Mouse (Mus musculus) frontal cortex, postnatal 10 days (tissue): Measurements from ENCODE around the gene Ptges2.

ENCODE experiments used
- DNase-seq, 2 experiments: peaks; one replicate each; pipeline ENCODE4 v3.0.0; 2022; ENCODE audit warnings: low spot score in 2 of 2, mixed read lengths in 1 of 2

Gene Ptges2

DNA sequence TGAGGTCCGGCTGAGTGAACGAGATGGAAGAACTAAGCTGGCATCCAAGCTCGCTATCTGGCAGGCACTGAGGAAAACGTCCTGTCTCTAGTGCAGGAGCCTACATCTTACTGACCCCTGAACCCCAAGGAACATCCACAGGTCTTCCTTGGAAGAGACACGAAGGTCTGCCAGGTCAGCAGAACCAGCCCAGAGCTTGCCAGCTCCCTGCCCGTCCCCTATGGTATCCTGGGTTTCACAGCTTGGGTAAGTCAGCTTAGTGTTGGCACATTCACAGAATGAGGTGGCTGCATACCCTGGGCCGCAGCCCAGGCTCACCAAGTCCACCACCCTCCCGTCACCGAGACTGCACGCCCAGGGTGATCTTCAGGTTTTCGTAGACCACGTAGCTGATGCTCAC is 20.1 kb downstream of the Ptges2 start:
- no peak for DNase-seq

- DNase-seq: no peak
Observed at GRCm38 (mm10) chr2:32416556-32416955, 20.9 kb downstream of the Ptges2 start.

GRCm38 (mm10) chr2:32417486-32417885 is 21.8 kb downstream of the Ptges2 start:
- DNase-seq: no peak

DNA sequence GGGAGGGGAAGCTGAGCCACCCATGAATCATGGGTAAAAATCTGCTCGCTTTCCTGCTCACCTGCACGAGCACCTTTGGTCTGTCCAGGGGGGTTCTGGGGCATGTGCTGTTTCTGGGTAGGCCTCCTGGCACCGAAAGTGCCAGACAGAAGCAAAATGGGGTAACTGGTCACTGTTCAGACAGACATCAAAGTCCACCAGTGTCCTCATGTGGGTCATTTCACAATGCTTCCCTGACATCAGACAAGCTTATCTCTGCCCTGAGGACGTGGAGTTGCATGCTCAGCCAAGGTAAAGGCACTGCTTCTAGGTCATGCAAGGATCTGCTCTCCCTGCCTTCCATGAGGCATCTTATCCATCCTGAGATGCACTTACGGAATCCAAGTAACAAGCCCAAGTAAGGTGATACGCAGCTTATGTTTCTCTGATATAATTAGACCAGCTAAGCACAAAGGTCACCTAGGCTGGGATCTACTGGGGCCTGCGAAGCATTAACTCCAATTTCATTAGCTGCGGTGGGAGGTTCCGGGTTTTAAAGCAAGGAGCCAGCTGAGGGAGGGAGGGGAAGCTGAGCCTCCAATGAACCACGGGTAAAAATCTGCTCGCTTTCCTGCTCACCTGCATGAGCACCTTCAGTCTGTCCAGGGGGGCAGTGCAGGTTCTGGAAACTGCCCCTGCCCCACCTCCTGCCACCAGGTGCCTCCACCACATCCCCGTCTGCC is 22.9 kb downstream of the Ptges2 start:
- no peak for DNase-seq

DNA sequence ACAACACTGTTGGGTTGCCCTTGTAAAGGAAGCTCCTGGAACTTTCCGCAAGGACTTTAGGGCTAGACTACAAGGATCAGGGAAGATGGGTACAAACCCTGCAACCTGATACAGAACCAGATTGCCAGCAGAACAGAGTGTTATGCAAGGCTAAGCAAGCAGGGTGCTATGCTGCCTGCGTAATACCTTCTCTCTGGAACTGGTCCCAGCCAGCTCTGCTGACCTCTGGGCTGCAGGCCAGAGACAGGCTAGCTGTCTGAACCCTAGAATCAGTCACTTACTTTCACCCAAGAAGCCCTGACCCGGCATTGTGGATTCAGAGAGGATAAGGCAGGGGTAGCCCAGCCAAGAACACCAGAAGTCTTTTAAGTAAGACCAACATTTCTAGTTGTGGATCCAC is 23.7 kb downstream of the Ptges2 start:
- DNase-seq: no peak

DNA sequence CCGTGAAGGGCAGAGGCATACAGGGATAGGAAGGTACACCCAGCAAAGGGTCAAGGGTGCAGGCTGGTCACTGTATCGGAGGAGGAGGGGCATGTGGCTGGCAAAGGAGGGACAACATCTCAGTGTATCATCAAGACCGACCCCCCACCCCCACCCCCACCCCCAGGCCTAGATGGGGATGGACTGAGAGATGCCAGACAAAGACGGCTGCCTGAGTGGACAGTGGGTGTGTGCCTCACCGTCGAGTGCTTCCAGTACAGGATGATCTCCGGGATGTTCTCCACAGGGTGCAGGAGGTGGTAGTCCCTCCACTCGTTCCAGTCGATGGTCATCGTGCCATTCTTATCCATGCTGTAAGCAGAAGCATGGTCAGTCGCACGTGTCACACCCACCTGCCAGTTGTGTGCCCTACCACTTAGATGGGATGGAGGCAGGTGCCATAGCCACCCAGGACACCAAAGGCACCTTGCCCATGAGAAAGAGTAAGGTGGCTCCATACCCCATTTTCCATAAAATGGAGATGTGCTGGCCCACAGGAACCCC is 24.4 kb downstream of the Ptges2 start:
- no peak for DNase-seq

DNA sequence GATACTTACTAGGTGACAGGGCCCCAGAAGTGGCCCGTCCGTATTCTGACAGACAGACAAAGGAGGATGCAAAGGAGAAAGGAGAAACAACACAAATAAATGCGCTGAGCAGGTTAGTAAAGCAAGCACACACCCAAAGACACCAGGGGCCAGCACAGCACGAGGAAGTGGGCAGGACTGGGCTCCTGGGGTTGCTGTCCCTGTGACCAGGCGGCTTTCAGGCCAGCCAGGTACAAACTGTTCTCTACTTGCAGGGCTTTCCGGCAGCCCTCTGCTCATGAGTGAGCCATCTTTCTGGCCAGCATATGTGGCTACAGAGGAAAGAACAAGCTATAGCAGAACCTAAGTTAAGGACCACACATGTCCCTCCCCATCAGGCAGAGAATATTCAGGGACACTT is 25.0 kb downstream of the Ptges2 start:
- DNase-seq: no peak

GRCm38 (mm10) chr2:32421851-32422251 is 26.2 kb downstream of the Ptges2 start:
- no peak for DNase-seq

GRCm38 (mm10) chr2:32423481-32424331 is 28.0 kb downstream of the Ptges2 start:
- peak in 1 of 2 experiments; percentile 40 for DNase-seq

DNA sequence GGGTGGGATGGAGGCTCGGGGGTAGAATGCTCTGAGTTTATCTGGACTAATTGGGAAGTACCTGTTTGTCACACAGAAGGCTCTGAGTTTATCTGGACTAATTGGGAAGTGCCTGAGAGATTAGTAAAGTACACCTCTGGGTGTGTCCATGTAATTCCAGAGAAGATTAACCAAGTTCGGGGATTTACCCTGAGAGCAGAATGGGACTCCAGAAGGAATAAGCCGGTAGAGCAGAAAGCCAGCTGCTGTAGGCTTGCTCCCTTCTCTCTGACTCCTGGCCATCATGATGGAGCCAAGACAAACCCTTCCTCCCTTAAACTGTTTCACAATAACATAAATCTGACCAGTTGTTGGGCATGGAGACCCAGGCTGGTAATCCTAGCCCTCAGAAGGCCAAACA is 29.1 kb downstream of the Ptges2 start:
- no peak for DNase-seq

DNA sequence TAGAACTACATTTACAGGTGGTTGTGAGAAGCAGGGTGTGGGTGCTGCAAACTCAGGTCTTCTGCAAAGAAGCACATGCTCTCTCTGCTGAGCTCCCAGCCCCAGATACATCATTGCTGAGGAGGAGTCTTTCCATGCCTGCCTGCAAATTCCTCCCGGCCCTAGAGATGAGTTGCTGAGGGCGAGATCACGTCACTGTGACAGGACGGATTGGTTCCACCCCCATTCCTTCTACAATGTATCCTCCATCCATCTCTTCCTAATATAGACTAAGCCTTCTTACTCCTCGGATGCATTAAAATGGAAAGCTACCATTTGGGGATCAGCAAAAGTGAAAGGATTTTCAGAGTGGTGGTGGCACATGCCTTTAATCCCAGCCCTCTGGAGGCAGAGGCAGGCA is 29.9 kb downstream of the Ptges2 start:
- no peak for DNase-seq

DNA sequence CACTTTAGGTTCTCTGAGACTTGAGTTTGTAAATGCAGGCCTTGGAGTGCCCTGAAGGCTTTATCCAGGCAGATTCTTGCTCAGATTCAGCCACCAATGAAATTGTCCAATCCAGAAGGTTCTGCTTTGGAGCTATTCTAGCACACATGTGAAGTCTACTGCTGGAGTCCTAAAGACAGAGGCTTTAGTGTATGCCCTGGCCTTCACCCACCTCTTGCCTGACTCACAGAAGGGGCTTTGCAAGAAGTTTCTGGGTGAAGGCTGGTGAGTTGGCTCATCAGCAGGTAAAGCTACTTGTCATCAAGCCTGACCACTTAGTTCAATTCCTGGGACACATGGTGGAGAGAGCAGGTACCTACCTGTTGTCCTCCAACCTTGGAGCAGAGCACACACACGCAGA is 30.4 kb downstream of the Ptges2 start:
- no peak for DNase-seq

- DNase-seq: no peak
Observed at GRCm38 (mm10) chr2:32427720-32428119, 32.0 kb downstream of the Ptges2 start.

- DNase-seq: peak; percentile 48 to 67
Observed at GRCm38 (mm10) chr2:32428262-32428722, 32.6 kb downstream of the Ptges2 start.

GRCm38 (mm10) chr2:32429215-32429891 is 33.7 kb downstream of the Ptges2 start:
- no peak for DNase-seq

DNA sequence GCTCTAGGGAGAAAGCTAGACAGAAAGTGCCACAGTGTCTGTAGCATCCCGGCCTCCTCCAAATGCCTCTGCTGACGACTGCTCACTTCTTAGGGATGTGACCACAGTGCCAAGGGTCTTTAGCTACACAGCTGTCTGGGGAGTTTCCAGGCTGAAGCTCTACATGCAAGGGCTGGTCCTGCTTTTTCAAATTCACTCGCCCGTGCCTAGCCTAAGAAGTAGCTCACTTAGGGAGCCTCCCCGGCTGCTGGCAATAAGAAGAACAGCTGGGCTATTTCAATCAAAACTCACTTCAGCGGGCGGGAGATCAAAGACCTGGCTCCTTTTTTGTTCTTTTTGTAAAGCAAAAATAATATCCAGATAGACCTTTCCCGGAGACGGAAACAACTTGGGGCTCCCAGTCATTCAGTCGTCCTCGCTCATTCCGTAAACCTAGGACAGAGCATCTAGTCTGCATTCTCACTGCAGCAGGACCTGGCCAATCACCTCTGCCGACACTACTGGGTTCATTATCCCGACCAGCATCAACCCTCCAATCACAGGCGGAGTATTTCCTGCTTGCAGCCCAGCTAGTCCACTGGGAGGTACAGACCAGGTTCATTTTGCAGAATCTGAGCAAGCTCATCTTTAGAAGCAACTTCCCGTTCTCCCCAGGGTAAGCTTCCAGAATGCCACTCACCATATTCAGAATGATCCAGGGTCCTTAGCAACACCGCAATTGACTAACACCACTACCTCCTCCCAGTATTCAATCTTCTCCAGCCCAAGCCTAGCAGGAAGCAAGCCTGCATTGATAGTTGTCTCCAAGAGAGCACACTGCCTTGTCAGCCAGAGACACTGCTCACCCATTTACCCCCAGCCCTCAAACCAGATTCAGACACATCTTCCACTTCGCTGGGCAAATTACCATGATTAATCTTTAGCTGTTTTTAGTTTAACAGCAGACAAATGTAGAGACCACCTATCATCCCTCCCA is 35.3 kb downstream of the Ptges2 start:
- DNase-seq: peak; percentile 86 to 87

DNA sequence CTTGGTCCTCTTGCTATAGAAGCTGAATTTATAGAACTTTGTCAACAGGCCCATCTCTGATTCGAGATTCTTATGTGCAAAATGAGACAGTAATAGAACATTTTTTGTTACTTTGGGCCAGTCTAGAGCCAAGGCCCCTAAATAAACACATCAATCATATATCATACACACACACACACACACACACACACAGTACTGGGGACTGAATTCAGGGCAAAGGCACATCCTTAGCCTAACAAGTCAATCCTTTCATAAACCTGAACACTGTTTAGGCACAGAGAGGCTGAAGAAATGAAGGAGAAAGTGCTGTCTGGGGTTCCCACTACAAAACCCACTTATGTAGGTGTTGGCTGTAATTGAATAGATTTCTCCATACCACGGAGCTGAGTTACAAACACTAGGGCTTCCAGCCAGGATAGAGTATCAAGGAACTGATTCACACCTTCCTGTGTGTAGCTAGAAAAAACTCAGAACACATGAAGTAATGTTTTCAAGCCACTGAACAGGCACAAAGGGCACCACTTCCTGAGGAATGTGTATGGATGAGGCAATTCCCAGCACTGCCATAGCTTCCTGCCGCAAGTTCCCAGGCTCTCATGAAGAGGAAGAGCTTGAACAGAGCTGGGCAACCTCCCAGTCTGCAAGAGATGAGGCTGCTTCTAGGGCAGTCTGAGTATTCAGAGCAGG is 41.1 kb downstream of the Ptges2 start:
- DNase-seq: no peak

DNA sequence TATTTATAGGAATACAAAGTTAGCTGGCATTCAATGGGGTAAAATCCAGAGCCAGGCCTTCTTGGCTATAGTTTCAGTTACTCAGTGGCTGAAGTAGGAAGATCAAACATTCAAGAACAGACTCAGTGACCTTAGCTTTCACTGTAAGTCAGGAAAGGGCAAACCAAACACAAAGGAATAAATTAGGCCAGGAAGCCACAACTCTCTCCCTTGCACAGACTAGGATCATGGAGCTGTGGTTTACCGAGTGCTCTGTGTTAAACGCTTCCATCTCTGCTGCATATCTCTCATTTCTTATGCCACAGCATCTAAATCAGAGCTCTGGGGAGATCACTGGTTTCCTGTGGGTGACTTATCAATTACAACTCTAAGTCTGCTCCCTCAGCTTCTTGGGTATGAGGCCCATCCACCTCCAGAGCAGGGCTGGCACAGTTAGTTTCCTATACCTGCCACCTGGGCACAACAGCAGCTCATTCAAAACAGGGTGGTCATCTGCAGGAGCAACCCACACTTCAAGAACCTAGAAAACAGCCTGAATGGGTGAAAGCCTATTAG is 42.0 kb downstream of the Ptges2 start:
- no peak for DNase-seq

- DNase-seq: no peak
Observed at GRCm38 (mm10) chr2:32438733-32439132, 43.0 kb downstream of the Ptges2 start.

GRCm38 (mm10) chr2:32439177-32439576 is 43.5 kb downstream of the Ptges2 start:
- no peak for DNase-seq
